Mouse (Mus musculus): ENCODE measurements around the gene Dclk2.

Dclk2 gene

DNA sequence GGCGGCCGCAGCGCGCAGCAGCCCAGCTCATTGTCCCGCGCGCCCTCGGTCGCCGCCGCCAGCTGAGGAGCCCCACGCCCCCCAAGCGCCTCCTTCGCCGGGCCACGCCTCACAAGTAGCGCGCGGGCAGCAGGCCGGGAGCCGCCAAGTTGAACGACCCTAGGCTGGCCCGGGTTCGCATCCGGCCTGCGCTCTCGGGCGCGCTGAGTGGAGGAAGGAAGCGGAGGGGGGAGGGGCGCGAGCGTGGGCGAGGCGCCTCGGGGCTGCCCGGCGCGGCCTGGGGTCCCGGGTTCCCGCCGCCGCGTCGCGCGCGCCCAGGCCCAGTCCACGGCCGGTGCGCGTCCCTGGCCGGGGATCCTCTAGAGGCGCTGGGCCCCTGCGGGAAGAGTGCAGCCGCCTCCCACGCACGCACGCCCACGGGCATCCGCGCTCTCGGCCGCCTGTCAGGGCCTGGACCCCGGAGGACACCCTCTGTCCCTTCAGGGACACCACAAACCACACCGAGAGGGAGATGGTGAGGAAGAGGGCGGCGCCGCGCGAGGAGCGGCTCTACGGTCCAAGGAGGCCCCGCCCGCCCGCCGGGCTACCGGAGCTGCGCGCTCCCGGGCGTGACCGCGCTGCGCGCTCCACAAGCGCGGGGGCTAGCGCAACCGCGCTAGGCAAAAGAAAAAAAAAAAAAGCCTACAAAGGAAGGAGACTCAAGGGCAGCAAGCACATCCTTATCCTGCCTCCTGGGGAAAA, at the start of gene Dclk2:
TSS of gene Dclk2 (minus strand) at position 510 of the 741 bp plus-strand sequence.
- in situ Hi-C loops (cut with MboI): no loop called here

DNA sequence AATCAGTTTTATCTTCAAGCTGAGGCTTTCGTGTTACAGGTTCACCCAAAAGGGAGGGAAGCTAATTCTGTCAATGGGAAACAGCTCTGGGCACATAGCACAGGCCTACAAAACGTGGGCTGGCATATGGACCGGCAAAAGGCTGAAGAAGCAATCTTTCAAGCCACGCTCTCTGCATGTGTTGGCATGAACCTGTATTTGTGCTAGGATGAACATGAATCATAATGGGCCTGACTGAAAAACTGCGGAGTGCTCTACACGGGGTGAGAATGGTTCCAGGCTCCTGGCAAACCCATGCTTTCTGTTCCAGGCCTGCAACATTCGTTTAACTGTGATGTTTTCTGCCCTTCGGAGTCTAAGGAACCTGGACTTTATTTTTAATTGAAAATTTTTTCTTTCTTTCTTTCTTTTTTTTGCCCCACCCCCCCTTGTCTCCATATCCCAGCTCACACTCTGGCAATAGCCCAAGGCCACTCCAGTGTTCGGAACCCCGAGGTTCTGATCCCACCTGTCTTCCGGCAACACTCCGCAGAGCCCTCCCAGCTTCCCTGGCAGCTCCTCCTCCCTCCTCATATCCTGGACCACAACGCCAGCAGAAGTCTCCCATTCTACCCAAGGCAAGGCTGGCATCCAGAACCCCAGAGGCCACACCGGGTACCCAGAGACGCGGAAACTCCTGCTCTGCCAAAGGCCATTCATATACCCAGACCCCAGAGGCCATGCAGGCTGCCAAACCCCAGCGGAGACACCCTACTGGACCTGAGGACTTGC, 42.2 kb upstream of the Dclk2 start:
- in situ Hi-C loops (cut with MboI): no loop called here

GRCm38 (mm10) chr3:86961395-86961669, 40.7 kb upstream of the Dclk2 start:
- in situ Hi-C loops (cut with MboI): no loop called here

GRCm38 (mm10) chr3:86960656-86961394, 40.2 kb upstream of the Dclk2 start:
- in situ Hi-C loops (cut with MboI): no loop called here

GRCm38 (mm10) chr3:86959088-86959487, 38.4 kb upstream of the Dclk2 start:
- in situ Hi-C loops (cut with MboI): no loop called here

- in situ Hi-C loops (cut with MboI): no loop called here
These were observed 34.7 kb upstream of the Dclk2 start for GRCm38 (mm10) chr3:86955376-86955775.

- in situ Hi-C loops (cut with MboI): no loop called here
These were observed 33.9 kb upstream of the Dclk2 start for GRCm38 (mm10) chr3:86954521-86954920.

- in situ Hi-C loops (cut with MboI): no loop called here
These were observed 33.2 kb upstream of the Dclk2 start for GRCm38 (mm10) chr3:86953819-86954218.

DNA sequence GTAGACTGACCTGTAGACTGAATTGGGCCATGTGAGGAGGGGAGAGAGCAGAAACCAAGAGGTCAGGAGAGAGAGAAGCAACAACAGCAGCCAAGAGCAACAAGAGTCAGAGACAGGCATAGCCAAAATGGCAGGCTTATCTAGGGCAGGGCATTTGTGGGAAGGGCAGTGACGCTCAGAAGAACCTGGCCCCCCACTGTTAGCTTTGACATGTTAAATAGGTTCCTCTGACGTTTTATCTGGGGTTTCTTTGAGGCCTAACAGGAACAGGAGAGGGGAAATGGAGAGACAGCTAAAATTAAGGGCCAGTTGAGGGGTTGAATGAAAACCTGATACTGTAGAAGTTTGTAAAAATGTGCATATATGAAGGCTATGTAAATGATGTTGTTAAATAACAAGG, 30.0 kb upstream of the Dclk2 start:
- in situ Hi-C loops (cut with MboI): no loop called here

- in situ Hi-C loops (cut with MboI): no loop called here
These were observed 15.7 kb upstream of the Dclk2 start for GRCm38 (mm10) chr3:86936254-86936836.

GRCm38 (mm10) chr3:86933446-86933845, 12.8 kb upstream of the Dclk2 start:
- in situ Hi-C loops (cut with MboI): no loop called here

- in situ Hi-C loops (cut with MboI): no loop called here
These were observed 3.0 kb upstream of the Dclk2 start for GRCm38 (mm10) chr3:86923686-86924085.

DNA sequence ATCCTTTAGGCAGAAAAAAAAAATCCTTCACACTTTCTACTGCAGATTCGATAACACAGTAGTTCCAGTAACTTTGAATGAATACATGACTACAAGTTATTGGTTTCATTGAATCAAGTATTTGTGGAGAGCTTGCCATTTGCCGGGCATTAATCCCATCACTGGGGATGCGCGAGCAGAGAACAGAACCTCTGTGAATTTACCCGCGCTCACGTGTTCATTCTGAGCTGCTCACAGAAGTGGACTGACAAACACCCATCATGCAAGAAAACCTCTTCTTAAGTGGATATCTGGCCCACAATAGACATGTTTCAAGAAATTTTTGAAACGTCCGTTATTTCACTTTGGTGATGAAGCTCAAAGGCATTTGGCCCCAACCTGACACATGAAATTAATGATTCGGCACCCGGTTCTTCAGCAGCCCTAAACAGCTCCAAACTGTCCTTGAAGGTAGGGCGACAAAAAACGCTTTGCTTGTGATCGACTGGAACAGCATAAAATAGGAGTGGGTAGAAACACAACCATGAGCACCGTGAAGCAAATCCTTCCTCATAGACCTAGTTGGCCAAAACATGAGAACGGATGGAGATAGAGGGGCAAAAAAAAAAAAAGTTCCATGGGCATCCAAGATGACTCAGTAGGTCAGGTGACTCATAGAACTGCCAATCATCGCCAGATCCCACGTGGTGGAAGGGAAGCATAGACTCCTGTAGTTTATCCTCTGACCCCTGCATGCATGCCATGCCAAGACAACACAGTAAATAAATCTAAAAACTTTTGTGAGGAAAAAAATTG, 726 bp upstream of the Dclk2 start:
- in situ Hi-C loops (cut with MboI): no loop called here

DNA sequence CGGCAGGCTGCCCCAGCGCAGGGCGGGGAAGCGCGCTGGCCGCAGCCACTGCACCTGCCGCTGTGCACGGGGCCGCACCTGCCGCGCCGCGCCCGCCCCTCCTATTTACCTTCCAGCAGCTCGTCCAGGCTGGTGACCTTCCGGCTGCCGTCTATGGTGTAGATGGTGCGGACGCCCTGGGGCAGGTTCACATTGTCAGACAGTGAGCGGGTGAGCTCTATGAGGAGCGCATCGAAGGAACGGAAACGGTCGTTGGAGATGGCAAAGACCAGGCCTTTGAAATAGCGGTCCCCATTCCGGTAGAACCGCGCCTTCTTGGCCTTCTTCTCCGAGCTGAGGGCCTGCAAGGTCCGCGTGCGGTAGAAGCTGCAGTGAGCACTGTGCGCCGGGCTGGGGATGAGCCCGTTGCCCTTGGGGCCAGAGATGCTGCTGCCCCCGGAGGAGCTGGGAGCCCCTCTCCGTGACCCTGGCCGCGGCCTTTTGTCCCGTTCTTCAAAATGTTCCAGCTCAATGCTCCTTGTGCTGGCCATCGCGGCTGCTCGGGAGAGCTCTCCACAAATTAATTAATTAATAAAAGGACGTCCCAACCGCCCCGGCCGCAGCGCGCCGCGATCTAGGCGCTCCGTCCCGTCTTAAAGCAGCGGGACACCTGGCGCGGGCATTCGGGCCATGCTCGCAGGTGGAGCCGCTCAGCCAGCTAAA, 860 bp downstream of the Dclk2 start:
- in situ Hi-C loops (cut with MboI): no loop called here

- in situ Hi-C loops (cut with MboI): no loop called here
These were observed 3.6 kb downstream of the Dclk2 start for GRCm38 (mm10) chr3:86917048-86917447.

DNA sequence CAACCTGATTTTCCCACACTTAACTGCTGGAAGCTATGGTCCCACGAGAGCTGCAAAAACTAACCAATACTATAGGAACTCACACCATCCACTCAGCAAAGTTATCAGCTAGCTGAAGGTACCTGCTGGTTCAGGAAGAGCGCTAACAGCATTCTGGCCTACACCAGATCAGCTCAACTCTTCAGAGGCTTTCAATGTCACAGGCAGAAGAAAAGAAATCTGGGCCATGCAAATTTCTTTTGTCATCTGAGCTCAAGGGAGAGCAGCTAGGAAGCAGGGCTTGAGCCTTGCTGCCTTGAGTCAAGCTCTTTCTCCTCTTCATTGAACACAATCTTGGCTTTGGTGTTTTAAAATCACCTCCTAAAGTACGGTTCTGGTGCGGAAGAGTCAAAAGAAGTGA, 4.0 kb downstream of the Dclk2 start:
- in situ Hi-C loops (cut with MboI): no loop called here

DNA sequence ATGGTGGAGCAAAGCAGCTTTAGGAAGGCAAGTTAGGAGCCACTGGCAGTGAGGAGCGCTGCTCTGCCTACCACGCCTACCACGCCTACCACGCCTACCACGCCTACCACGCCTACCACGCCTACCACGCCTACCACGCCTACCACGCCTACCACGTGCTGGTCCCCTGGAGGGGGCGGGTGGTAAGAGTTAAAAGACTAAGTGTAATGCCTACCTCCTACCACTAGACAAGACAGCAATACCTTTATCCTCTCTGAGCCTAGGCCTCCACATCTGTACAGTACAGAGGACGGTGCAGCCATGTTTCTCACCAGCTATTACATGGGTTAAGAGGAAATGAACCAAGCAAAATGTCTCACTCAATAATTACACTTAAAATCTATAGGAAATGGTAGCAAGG, 5.4 kb downstream of the Dclk2 start:
- in situ Hi-C loops (cut with MboI): no loop called here

DNA sequence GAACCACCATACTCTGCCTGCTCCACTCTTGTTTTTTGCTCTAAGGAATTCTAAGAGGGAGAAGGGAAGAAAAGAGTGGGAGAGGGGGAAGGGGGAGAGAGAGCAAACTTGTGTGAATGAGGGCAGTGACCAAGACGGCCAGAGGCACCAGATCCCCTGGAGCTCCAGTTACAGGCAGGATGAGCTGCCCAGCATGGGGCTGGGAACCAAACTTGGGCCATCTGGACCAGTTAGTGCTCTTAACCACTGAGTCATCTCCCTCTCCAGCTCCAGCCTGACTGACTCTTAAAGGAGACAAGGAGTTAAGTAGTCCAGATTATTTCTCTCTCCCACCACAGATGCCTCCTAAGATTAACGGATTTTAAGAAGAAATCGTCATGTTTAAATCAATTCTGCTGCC, 6.3 kb downstream of the Dclk2 start:
- in situ Hi-C loops (cut with MboI): no loop called here

GRCm38 (mm10) chr3:86898366-86898765, 22.3 kb downstream of the Dclk2 start:
- in situ Hi-C loops (cut with MboI): no loop called here

- in situ Hi-C loops (cut with MboI): no loop called here
These were observed 23.1 kb downstream of the Dclk2 start for GRCm38 (mm10) chr3:86897551-86897950.

- in situ Hi-C loops (cut with MboI): no loop called here
These were observed 23.6 kb downstream of the Dclk2 start for GRCm38 (mm10) chr3:86897066-86897465.
